Mouse (Mus musculus): ENCODE results near the gene Myo3b.

The Myo3b gene

DNA sequence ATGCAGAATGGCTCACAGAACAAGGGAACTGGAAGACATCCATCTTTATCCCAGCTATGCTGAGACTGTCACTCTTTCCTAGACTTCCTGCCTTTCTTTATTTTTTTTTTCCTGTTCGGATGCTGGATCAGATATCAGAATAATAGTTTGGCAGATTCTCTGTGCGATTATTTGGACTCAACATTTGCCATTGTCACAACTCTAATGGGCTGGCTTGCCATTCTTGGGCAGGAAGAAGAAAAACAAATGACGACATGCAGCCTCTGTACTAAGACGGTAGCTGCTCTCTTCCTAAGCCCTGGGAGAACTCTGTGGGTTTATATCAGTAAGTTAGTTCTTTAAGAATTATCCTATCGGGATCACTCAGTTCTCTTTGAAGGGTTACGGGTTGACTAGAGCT lies 89.7 kb downstream of the Myo3b start:
- no peak for DNase-seq (ENCODE audit: low read depth, low spot score)

DNA sequence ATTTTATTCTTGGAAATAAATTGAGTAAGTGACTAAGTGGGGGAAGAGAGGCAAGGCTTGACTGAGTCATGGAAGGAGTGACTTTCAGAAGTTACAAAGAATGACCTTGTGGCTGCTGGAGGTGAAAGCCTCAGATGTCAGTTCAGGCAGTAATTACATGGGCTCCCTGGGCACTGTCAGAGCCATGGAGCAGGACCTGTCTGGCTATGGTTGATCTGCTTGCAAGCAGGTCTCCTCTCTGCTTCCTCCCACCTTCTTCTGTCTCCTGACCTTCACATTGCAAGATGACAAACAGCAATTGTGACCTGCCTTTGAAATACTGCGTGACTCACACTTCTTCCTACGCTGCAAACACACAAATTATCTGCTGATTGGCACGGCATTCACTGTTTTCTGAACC lies 90.6 kb downstream of the Myo3b start:
- DNase-seq (ENCODE audit: low read depth, low spot score) = no peak

DNA sequence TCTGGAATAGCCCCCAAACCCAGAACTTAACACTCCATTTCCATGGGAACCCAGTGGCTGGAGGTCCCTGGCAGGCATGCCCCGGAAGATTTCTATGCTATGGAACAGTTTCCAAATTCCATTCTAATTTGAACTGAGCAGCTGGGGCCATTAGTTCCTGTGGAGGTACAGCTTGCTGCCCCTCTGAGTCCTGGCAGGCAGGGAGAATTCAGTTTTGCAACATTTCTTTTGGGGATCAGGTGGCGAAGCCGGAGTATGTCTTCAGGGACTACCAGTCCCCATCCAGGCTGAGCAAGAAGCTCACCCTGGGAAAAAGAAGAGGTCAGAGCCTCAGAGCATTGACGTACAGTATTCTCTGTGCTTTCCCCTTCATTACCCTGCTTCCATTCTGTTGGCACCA lies 94.4 kb downstream of the Myo3b start:
- no peak for DNase-seq (ENCODE audit: low read depth, low spot score)

DNA sequence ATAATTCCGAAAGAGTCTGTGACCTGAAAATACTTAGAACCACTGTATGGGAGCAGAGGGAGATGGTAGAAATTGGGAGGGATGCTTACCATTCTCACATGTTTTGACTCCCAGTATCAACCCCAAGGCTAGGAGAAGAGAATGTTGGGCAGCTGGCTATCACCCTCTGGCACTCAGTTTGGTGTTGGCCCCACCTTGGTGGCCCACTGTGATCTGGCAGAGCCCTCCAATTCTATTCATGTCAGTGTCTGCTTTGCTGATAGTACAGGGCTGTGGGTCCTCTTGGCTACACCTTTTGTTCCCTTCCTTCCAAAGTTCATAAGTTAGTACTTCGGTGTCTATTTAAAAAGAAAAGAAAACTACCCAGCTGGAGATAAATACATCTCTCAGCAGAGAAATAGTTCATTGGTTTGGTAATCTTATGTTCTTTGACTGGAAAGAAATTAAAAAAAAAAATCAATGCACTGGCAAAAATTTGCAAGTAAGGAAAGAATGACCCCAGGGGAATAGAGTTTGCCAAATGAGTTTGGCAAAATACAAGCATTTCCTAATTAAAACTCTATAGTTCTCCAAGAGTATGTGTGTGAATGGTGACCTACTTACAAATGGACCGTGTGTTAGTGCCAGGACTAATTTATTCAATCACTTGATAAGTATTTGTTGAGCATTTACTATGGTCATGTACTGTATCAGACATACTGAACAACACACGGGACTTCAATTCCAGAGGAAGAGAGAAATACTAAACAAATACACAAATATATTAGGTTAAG lies 98.5 kb downstream of the Myo3b start:
- DNase-seq (ENCODE audit: low read depth, low spot score) = no peak

DNA sequence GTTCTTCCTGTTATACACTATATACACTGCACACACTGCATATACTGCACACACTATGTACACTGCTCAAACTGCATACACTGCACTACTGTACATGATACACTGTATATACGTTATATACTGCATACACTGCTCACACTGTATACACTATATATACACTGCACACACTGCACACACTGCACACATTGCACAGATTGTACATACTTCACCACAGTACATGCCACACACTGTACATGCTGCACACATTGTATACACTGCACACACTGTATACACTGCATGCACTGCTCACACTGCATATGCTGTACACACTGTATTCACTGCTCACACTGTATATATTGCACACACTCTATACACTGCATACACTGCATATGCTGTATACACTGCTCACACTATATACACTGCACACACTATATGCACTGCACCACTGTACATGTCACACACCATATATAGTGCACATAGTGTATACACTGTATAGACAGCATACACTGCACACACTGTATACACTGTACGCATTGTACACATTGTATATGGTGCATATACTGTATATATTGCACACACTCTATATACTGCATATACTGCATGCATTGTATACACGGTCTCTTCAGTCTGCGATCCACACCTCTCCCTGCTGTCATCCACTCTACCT lies 104.7 kb downstream of the Myo3b start:
- no peak for DNase-seq (ENCODE audit: low read depth, low spot score)

DNA sequence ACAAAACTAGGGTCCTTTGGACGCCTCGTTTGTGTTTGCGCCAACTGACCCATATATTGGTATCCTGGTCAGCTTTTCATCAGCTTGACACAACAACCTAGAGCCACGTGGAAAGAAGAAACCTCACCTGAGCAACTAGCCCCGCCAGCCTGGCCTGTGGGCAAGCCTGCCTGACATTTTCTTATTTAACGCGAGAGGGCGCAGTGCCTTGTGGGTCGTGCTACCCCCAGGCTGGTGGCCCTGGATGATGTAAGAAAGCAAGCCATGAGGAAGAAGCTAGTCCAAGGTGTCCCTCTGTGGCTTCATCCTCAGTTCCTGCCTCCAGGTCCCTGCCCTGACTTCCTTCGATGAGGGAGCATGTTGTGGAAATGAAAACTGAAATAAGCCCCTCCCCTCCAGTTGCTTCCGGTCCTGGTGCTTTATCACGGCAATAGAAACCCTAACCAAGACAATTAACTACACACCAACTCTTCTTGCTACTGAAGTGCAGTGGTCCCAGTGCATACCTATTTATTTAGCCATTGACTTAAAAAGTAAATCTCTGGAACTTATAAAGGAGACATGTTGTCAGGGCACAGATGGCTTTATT lies 108.2 kb downstream of the Myo3b start:
- DNase-seq (ENCODE audit: low read depth, low spot score) = no peak

DNA sequence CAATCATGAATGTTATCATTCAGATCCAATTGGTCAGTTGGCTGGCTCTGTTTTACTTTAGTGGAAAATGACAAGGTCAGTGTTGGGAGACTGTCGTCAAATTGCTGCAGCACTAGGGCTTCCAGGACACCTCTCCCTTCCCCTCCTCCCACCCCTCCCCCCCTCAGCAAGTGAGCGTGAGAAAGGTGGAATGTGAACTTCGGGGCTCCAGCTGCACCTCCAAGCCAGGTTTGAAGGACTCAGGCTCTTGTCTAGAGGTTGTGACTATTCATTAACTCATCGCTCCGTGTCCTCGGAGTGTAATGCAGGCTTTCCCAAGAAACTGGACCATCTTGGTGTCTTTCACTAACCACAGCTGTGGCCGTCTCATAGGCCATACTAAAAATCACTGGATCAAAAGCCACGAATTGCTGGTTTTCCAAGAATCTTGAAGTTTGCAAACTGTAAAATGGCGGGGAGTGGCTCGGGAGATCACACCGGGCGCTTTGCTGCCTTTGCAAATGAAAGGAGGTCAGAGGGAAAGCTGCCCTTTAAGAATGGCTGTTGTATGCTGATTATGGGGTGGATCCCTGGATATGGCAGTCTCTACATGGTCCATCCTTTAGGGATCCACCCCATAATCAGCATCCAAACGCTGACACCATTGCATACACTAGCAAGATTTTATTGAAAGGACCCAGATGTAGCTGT lies 110.0 kb downstream of the Myo3b start:
- DNase-seq (ENCODE audit: low read depth, low spot score) = no peak

DNA sequence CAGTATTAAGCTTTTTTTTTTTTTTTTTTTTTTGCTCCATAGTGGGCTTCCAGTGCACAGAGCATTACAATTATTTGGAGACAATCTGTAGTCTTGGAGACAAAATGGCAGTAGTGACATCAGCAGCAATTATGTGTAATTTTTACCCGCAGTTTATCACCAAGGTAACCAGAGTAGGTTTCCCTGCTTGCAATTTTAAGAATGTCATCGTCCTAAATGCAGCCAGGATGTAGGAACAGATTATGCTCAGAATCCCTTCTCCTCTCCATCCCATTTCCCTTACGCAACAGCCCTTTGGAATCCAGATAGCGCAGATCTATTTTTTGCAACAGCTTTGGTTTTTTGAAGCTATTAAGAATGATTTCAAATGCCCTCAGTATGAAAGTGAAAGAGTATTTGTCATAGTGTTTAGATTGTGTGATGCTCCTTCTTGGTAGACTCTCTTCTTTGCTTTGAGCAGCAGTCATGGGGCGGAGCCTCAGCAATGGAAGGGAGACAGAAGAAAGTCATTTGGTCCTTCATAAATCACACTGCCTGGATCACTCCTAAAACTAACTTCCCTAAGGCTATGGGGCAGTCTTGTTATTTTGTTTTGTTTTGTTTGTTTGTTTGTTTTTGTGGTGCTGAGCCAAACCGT lies 111.6 kb downstream of the Myo3b start:
- DNase-seq (ENCODE audit: low read depth, low spot score) = no peak

DNA sequence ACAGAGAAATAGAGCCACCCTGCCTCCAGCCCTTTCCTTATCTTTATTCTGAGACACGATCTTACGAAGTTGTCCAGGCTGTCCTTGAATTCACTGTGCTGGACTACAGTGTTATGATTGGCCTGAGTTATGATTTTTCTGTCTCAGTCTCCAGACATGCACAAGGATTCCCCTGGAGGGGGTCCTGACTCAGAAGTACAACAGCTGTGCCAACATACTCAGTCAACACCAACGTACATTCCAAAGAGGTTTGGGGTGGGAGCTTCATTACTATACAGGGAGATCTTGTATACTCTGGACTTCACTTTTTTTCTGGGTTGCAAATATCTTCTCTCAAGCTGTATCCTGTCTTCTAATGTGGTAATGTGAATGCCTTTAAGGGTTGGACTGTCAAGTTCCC lies 113.0 kb downstream of the Myo3b start:
- no peak for DNase-seq (ENCODE audit: low read depth, low spot score)

DNA sequence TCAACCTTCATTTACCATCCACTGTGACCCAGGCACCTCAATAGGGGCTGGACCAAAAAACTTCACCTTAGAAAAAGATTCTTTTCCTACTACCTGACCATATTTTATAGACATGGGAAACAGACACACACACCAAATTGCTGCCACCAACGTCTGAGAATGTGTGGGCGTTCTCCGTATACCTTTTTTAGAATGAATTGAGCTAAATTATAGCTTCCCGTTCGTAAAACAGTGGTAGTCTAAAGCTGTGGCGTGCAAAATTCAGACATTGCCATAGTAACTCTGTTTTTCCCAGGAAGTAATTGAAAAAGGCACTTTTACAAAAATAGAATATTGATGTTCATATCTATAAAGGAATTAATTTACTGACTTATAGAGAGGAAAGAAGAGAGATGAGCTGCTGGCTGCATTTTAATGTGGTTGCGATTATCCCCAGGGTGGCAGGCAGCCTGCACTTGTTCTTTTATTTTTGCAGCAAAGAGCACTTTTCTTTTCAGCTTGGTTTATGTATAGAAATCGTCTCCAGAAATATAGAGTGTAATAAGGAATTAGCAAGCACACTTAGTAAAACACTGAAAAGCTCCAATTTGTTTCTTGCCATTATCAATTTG lies 116.4 kb downstream of the Myo3b start:
- DNase-seq (ENCODE audit: low read depth, low spot score) = no peak

DNA sequence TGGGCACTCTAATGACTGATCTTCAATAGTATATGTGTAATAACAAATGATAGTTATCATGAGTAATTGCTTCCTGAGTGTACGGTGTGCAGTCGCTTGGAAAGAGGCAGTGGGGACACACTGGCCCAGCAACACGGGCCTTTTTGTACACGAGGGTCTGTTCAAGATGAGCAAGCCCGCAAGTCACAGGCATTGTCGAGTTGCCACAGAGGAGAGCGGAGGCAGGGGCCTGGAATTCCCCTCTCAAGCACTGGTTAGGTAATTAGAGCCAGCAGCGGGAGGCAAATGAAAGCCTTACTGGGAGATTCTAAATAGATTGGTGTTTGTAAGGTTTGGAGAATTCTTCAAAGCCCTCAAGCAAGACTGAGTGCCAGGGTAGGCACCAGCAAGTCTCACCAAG lies 120.6 kb downstream of the Myo3b start:
- no peak for DNase-seq (ENCODE audit: low read depth, low spot score)

DNA sequence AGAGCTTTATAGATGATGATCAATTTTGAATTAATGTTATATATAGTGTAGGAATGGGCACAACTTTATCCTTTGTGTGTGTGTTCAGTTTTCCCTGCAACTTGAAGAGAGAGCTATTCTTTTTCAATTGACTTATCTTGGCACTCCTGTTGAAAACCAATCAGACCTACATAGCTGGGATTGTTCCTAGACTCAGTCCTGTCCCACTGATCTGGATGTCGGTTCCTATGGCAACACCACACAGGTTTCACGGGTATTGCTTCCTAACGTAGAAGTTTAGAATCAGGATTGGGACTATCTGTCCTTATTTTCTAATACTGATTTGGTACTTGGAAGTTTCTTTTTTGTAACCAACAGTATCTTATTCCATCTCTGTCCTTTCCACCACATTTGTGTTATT lies 127.3 kb downstream of the Myo3b start:
- DNase-seq (ENCODE audit: low read depth, low spot score) = no peak

DNA sequence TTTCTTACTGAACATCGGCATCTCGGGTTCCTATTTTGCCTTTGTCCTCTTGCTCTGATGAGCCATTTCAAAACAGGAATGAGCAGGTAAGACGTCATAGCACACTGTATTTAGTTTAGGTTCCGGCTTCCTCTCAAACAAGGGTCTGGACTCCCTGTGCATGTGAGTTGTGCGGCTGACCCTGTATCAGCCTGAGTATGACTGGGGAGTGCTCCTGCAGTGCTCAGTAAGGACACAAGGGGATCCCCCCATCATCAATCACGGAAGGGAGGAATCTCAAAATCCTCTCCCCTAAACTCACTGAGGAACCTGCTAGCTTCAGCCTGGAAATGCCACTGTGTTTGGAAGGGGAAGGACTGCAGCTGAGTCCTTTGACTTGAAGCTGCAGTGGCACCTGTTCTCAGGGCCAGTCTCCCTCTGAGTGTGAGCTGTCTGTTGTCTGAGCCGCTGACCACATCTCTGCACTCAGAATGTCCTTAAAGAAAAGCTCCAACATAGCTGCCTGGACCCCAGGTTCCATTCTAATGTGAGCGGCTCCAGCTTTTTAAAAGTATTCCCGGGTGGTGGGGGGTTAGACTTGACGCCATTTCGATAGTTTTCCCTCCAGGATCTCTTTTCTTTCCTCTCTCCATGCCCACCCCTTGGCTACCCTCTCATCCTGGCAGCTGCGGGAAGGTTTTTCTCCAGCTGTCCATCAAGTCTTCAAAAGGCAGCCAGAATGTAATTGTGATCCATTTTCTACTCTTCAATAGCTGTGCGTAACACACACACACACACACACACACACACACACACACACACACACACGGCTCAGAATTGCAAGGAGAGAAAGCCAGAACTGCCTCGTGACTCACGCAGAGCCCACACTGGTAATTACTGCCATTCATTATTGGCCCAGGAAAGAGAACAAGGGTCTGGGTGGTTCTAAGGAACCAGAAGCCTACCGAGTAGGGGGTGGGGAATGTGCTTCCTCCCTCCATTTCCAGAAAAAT lies 129.3 kb downstream of the Myo3b start:
- no peak for DNase-seq (ENCODE audit: low read depth, low spot score)

DNA sequence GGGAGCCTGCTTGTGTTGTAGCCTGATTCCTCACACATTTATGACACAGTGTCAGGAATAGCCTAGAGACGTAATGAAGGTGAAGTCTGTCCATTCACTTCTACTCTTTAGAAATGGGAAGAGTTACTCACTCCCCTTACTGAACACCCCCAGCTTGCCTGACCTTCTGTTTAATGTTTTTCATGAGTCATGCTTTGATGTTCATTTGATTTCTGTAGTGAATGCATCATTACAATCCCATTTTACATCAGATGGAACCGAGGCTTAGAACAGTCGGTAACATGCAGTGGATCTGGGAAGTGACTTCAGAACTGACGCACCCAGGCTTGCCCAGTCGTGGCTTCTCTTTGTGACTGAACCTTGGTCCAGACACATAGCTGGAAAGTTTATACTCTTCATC lies 131.5 kb downstream of the Myo3b start:
- DNase-seq (ENCODE audit: low read depth, low spot score) = no peak

DNA sequence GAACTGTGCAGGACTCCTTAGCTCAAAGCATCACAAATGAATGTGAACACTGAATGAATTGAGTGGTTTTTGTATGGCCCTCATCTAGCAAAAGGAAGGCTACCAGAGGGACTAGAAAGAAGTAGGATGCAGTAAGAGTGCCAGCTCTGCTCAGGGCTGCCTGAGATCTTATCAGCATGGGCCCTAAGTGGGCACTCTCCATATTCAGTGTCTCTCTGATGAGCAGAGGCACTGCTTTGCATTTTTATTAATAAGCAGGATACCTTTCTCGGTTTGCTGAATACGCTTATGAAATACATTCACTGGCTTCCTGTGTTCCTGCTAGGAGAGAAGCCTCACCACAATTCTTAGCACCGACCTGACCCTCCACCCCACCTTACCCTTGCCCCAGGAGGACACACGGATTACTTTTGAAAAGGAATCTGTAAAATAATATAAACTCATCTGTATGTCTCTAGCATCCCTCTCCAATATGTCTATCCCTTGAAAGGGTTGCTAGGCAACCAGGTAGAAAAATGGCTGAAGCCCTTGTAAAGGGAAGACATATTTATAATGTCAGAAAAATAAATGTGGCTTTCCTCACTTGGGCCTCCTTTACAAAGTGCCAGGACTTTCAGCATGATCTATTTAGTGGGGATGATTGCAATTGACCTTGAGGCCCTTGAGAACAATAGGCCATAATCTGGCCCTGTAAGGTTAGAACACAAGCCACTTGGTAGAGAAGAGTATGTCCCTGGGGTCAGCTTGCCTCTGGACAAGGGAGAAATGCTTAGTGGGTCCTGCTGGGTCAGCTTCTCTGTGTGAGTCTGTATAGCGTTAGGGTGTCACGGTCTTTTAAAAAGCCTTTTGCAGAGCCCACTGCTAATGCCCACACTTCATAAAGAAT lies 138.1 kb downstream of the Myo3b start:
- DNase-seq (ENCODE audit: low read depth, low spot score) = no peak

DNA sequence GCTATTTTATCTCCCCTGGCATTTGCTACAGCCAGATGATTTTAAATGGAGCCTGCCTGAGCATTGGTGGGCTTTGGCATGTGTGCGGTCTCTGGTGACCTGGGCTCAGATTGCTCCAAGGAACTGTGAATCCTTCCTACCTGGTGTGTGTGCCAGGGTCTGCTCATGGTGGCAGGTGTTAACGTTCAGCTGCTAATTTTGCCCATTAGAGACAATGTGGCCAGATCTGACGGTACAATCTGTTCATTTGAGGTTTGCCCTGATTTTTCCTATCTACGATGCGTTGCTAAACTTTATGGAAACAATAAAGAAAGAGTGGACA lies 138.7 kb downstream of the Myo3b start:
- DNase-seq (ENCODE audit: low read depth, low spot score) = no peak

DNA sequence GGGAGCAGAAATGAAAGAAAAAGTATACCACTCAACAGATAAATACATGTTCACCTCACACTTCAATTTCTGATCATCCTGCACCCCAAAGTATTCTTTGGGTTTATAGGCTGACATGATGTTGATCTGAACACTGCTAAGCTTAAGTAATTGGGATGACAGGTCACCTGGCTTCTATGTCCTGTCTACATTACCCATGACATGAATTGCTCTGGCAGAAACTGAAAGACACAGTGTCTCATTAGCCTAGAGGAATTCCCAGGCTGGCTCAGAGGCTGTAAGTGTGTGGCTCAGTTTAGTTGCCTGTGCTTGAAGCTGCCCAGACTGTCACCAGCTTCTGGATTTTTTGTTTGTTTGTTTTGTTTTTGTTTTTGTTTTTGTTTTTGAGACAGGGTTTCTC lies 139.3 kb downstream of the Myo3b start:
- no peak for DNase-seq (ENCODE audit: low read depth, low spot score)

DNA sequence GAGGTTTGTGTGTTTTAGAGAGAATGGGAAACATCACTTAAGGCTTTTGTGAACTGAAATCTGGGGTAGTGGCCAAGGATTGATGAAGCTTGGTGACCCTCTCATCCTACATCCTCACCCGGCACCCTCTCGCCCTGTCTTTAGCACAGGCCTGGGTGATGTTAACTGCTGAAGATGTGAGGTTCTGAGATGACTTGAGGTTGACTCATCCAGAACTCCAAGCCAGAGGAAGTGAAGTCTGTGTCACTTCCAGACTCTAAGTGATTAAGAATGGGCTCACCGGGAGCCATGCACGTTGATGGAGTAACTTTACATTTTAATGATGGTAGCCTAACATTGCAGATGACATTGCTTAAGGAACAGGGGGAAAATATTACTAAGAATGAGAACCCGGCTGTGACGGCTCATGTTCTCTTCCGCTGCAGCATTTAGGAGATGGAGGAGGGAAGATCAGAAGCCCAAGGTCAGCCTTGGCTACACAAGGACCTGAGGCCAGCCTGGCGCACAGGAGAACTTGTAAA lies 143.3 kb downstream of the Myo3b start:
- no peak for DNase-seq (ENCODE audit: low read depth, low spot score)

DNA sequence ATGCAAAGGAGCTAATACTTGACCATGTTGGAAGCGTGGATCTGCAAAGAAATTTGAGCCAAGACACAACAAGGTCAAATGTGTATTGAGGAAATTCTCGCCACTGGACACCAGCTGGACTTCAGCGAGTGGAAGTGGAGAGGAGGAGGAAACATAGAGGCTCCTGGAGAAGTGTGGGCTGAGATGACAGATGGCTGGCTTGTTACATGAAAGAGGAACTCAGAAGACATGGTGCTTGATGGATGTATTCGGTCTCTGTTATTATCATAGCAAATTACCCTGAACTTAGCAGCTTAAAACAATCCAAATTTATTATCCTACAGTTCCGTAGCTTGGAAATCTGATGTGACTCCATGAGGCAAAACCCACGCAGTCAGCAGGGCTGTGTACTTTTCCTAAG lies 148.1 kb downstream of the Myo3b start:
- no peak for DNase-seq (ENCODE audit: low read depth, low spot score)

Measured in skeletal muscle tissue, adult 2 months (tissue).